Mouse (Mus musculus) hindbrain, embryonic 14.5 days (tissue): ENCODE measurements at regions not wholly inside any gene's neighbourhood (a gene's known extent, or its start where the extent isn't known, plus 50 kb on each side); places are given as distances from the start of the nearest gene placed in this dataset.

Experiments used
- ATAC-seq: fragments of 200-750 bp; cut with Nextera tagmentation; 2 replicates; pipeline ENCODE4 v1.8.0; 2017; ENCODE audit warnings: moderate number of reproducible peaks, mild to moderate bottlenecking, moderate TSS enrichment, moderate library complexity; ENCODE audit not compliant: low FRiP score
- DNase-seq: peaks from one replicate; pipeline ENCODE4 v3.0.0-alpha.2; 2015; ENCODE audit warnings: low spot score
- H3K27ac ChIP-seq: fragments of 300-500 bp; sonication (generic); 2 replicates; pipeline ENCODE4 v1.5.1; 2014; ENCODE audit warnings: mild to moderate bottlenecking, moderate library complexity
- H3K27me3 ChIP-seq: fragments of 300-500 bp; sonication (generic); 2 replicates; pipeline ENCODE4 v1.6.1; 2014; ENCODE audit warnings: mild to moderate bottlenecking, low read length, mixed read lengths; ENCODE audit not compliant: control insufficient read depth, insufficient read depth
- H3K36me3 ChIP-seq: fragments of 300-500 bp; sonication (generic); replicated peaks from 2 replicates; pipeline ENCODE4 v1.6.1; 2014; ENCODE audit not compliant: control insufficient read depth, insufficient read depth
- H3K4me1 ChIP-seq: fragments of 300-500 bp; sonication (generic); replicated peaks from 2 replicates; pipeline ENCODE4 v1.6.1; 2014; ENCODE audit warnings: antibody characterized with exemption, low read length, mixed read lengths; ENCODE audit not compliant: control insufficient read depth, insufficient read depth
- H3K4me2 ChIP-seq: fragments of 300-500 bp; sonication (generic); replicated peaks from 2 replicates; pipeline ENCODE4 v1.6.1; 2014; ENCODE audit warnings: mild to moderate bottlenecking, moderate library complexity
- H3K4me3 ChIP-seq: fragments of 300-500 bp; sonication (generic); replicated peaks from 2 replicates; pipeline ENCODE4 v1.5.1; 2014; ENCODE audit warnings: mild to moderate bottlenecking, low read length
- H3K9ac ChIP-seq: fragments of 300-500 bp; sonication (generic); 2 replicates; pipeline ENCODE4 v1.6.1; 2014
- H3K9me3 ChIP-seq: fragments of 300-500 bp; sonication (generic); 2 replicates; pipeline ENCODE4 v1.6.1; 2016; ENCODE audit warnings: low read length; ENCODE audit not compliant: control insufficient read depth
- WGBS: fragments of 180-500 bp; shearing (Covaris S2); extraction: QIAGEN DNeasy Blood & Tissue Kit; methylation state at CpG from one replicate; pipeline ENCODE4 v1.1.7; 2014; 5-methylcytosine and 5-hydroxymethylcytosine counted together

DNA sequence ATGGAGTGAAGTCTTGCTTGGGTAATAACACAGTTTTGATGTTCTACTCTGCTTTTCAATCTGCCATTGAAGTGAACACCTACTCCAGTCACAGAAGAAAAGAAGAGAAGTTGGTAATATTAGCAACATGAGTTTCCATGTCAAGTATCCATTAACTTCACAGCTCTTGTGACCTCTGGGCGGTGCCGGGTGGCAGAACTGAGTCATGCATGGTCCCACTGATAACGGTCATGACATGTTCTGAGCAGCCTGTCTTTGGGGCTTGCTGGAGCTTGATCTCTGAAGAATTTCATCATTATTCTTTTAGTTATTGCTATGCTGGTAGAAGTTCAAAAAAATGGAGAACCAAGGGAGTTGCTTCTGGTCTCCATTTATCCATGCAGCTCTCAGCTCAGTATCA, 215.1 kb upstream of the Ptger4 start:
- DNase-seq (no peak), ATAC-seq (no peak)
- no peaks in the 10 kb centered on the region for H3K27me3 ChIP-seq
- no peaks in the 10 kb centered on the region for H3K4me1 ChIP-seq
- no peak overlapping the region for H3K9ac ChIP-seq
- H3K36me3 ChIP-seq = no peaks in the 10 kb centered on the region
- no peak overlapping the region for H3K27ac ChIP-seq
- no peak overlapping the region for H3K4me2 ChIP-seq
- WGBS = 96% methylated on average over 3 of the region's 3 CpGs
- H3K4me3 ChIP-seq = no peak overlapping the region
- H3K9me3 ChIP-seq = no peaks in the 10 kb centered on the region

DNA sequence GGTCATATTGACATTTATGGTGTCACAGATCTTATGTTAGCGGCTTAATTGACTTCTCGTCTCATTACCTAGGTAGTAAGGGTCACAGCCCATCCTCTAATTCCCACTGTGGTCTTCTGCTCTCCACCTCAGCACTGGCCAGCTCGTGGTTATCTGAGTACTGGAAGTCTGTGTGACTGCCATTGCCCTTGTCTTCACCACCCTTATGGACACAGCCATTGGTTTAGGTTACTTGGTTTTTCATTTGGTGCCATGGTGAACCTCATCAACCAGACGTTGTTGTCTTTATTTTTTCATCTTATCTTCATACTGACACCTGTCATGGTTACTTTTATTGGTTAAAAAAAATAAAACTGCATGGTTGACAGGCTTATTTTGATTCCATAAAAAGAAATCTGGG, 215.6 kb upstream of the Ptger4 start:
- no peak for ATAC-seq
- 91% methylated on average over 4 of the region's 4 CpGs for WGBS
- H3K4me2 ChIP-seq = no peak overlapping the region

DNA sequence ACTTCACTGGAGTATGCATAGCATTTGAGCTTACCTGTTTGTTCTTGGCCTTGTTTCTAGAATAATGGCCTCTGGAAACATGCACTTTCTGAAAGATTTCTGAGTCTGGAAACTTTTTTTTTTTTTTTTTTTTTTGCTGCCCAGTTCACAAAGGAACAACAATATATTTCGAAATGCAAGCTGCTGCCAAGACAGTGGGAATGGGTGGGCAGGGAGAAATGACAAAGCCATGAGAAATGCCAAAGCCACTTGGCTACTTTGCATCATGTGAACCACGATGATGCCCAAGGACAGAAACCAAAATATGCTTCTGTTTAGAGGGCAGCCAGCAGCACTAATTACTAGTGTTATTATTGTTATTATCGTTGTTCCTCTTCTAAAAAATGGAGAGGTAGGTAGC, 218.7 kb upstream of the Ptger4 start:
- Histone ChIP-seq H3K9me3 (no peaks in the 10 kb centered on the region), H3K4me3 (no peak overlapping the region), H3K27ac (no peak overlapping the region), H3K4me1 (no peaks in the 10 kb centered on the region), H3K27me3 (no peaks in the 10 kb centered on the region), H3K9ac (no peak overlapping the region), H3K4me2 (no peak overlapping the region), H3K36me3 (no peaks in the 10 kb centered on the region)
- ATAC-seq (no peak), DNase-seq (no peak)
- WGBS = 87% methylated on average over 3 of the region's 3 CpGs

More for the DNA sequence above, 215.6 kb upstream of the Ptger4 start:
- Histone ChIP-seq H3K27me3 (no peaks in the 10 kb centered on the region), H3K36me3 (no peaks in the 10 kb centered on the region), H3K4me3 (no peak overlapping the region), H3K27ac (no peak overlapping the region), H3K9ac (no peak overlapping the region), H3K4me1 (no peaks in the 10 kb centered on the region), H3K9me3 (no peaks in the 10 kb centered on the region)
- no peak for DNase-seq

DNA sequence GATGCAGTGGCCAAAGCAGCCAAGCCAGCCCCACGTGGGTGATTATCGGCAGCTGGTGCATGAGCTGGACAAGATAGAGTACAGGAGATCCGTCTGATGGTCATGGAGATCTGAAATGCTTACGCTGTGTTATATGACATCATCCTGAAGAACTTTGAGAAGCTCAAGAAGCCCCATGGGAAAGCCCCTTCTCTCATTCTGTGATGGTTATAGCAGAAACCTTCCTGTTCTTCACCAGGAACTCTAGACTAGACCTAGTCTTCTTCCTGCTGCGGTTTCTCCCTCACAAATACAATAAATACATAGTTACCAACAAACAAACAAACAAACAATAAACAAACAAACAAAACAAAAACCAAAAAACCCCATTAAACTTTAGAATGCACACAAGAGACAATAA, 220.7 kb upstream of the Ptger4 start:
- H3K4me1 ChIP-seq = no peaks in the 10 kb centered on the region
- no peak overlapping the region for H3K27ac ChIP-seq
- no peaks in the 10 kb centered on the region for H3K27me3 ChIP-seq
- ATAC-seq = no peak
- WGBS = 93% methylated on average over 5 of the region's 5 CpGs
- H3K9me3 ChIP-seq = no peaks in the 10 kb centered on the region
- no peak for DNase-seq
- no peak overlapping the region for H3K4me3 ChIP-seq
- no peaks in the 10 kb centered on the region for H3K36me3 ChIP-seq
- no peak overlapping the region for H3K9ac ChIP-seq
- H3K4me2 ChIP-seq = no peak overlapping the region

DNA sequence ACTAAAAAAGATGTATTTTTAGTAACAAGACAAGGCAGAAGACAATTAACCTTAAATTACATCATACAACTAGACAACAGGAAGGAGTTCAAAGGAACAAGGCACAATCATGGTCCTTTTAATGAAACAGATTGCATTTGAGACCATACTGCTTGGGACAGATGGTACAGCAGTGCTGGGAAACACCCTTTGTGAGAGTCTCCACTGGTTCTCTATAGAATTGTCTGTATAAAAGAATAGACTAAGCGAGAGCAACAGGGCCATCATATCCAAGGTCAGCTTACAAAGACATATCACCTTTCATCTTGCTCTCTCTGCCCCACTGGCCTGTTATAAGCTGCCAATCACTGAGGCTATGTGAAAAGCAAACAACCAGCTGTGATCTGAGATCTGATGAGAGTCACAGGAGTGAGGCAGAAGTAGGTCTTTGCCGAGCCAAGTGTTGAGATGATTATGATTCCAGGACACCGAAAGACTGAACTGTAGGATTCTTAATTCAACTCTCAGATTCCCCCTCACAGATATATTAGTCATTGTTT, 224.6 kb upstream of the Ptger4 start:
- no peaks in the 10 kb centered on the region for H3K27me3 ChIP-seq
- no peaks in the 10 kb centered on the region for H3K9me3 ChIP-seq
- H3K36me3 ChIP-seq = no peaks in the 10 kb centered on the region
- H3K27ac ChIP-seq = no peak overlapping the region
- ATAC-seq (no peak), DNase-seq (no peak)
- WGBS = 63% methylated on average over 3 of the region's 3 CpGs
- H3K4me1 ChIP-seq = no peaks in the 10 kb centered on the region
- no peak overlapping the region for H3K9ac ChIP-seq
- H3K4me2 ChIP-seq = no peak overlapping the region
- no peak overlapping the region for H3K4me3 ChIP-seq

DNA sequence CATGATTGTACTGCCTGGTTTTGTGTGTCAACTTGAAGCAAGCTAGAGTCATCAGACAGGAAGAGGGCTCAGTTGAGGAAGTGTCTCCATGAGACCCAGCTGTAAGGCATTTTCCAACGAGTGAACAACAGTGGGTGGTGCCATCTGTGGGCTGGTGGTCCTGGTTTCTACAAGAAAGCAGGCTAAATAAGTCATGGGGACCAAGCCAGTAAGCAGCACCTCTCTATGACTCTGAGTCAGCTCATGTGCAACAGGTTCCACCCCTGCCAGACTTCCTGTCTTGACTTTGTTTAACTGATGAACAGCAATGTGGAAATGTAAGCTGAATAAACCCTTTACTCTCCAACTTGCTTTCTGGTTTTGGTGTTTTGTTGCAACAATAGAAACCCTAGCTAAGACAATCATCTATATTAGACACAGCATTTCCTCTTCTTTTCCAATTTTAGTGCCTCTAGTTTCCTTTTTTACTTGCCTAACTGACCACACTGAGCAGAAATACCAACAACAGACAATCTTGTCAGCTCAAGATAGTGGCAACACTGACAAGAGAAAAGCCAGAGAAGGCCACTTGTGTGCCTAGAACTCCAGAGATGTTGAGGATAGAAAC, 231.5 kb upstream of the Ptger4 start:
- Histone ChIP-seq H3K9ac (no peak overlapping the region), H3K27me3 (no peaks in the 10 kb centered on the region), H3K4me3 (no peak overlapping the region), H3K4me2 (no peak overlapping the region), H3K4me1 (no peaks in the 10 kb centered on the region), H3K36me3 (no peaks in the 10 kb centered on the region), H3K9me3 (no peaks in the 10 kb centered on the region), H3K27ac (no peak overlapping the region)
- no peak for ATAC-seq
- no peak for DNase-seq
- WGBS = 52% methylated on average over 1 of the region's 1 CpGs

DNA sequence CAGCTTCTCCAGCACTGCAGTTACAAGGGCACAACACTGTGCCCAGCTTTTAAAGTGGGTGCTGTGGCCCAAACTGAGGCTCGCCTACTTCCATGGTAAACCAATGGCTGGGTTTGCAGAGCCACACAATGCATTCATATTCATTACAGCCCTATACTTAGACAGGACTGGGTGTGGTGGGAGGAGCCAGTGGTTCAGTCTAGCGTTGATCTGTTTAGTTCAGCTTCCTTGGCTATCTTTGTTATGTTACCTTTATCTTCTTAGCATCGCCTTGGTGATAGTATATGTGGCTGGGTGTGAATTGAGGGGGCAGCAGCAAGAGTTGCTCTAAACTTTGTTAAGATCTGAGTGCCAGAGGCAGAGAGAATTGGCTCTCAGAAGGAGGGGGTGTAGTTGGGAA, 249.3 kb upstream of the Ptger4 start:
- Histone ChIP-seq H3K9me3 (no peaks in the 10 kb centered on the region), H3K4me3 (no peak overlapping the region), H3K4me2 (no peak overlapping the region), H3K27ac (no peak overlapping the region), H3K36me3 (no peaks in the 10 kb centered on the region), H3K4me1 (no peaks in the 10 kb centered on the region), H3K9ac (no peak overlapping the region), H3K27me3 (no peaks in the 10 kb centered on the region)
- ATAC-seq (no peak), DNase-seq (no peak)
- 70% methylated on average over 3 of the region's 3 CpGs for WGBS

DNA sequence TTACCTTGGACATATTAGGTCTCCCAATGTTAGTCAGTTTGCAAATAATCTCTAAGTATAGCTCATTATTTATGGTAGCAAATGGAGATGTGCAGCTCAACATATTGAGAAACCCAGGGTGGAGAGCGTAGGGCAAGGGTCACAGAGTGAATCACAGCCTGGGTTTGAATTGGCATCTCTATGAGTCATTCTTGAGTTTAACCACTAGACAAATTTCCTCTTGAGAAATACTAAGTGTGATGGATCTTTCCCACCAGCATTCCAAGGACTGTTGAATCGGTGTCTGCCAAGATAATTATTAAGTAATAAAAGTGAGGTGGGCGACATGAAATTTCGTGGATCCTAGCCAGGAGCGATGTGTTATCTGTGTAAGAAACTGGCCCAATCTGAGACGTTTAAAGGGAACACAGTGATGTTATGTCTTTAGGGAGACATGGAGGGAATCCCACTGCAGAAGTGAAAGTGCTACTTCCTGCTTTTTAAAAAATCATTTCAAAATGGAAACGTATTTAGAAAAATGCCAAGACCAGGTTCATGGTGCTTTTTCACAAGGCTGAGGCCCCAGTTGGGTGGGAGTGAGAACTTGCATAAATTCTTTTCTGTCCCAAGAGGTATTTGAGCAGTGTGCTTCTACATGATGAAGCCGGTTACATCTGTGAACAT, 251.3 kb upstream of the Ptger4 start:
- ATAC-seq (no peak), DNase-seq (no peak)
- H3K4me2 ChIP-seq = no peak overlapping the region
- 93% methylated on average over 8 of the region's 8 CpGs for WGBS
- H3K9me3 ChIP-seq = no peaks in the 10 kb centered on the region
- no peaks in the 10 kb centered on the region for H3K27me3 ChIP-seq
- no peak overlapping the region for H3K4me3 ChIP-seq
- H3K9ac ChIP-seq = no peak overlapping the region
- no peak overlapping the region for H3K27ac ChIP-seq
- no peaks in the 10 kb centered on the region for H3K4me1 ChIP-seq
- no peaks in the 10 kb centered on the region for H3K36me3 ChIP-seq

DNA sequence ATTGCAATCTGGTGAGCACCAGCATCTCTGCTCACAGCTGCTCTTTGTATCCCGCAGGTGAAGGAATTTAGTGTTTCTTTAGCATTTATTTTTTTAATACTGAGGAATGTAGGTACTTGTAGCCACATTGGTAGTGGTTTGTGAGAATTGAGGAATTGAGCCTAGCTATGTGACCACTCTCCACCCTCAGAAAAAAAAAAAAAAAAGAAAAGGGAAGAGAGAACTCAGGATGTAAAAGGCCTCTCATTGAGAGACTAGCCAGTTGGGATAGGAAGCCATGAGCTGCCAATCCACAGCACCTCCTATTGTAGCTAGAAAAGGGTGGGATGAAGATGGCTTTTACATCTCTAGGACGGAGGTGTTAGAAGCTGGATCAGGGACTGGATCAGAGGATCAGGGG, 252.0 kb upstream of the Ptger4 start:
- 87% methylated on average over 2 of the region's 2 CpGs for WGBS
- Histone ChIP-seq H3K4me3 (no peak overlapping the region), H3K36me3 (no peaks in the 10 kb centered on the region), H3K27me3 (no peaks in the 10 kb centered on the region), H3K4me1 (no peaks in the 10 kb centered on the region), H3K4me2 (no peak overlapping the region), H3K9ac (no peak overlapping the region), H3K9me3 (no peaks in the 10 kb centered on the region), H3K27ac (no peak overlapping the region)
- no peak for DNase-seq
- no peak for ATAC-seq
